Mouse (Mus musculus) megakaryocyte-erythroid progenitor cell, adult 5-6 weeks (primary cell): ENCODE data around the gene Faap20. TPM values are rescaled to one million over a fixed set of nuclear protein-coding genes. Genes with fewer than 3 reads are reported as not detected.
"Not testable (repeated sequence)": the region's sequence is repeated elsewhere in the genome, so short reads cannot be mapped to it uniquely, and the experiment has no call there.

Experiments used
- ATAC-seq: replicated peaks from 2 replicates; pipeline ENCODE4 v1.8.0; 2016; ENCODE audit warnings: mild to moderate bottlenecking, inconsistent platforms; ENCODE audit not compliant: severe bottlenecking, poor library complexity, low FRiP score, low TSS enrichment
- total RNA-seq, 2 experiments: library from RNA; stranded (forward) in 1 of 2; stranded (reverse) in 1 of 2; fragments of 200-1000, 215-1000 nt in 1 of 2; fragments of >200 nt in 1 of 2; fragmentation: Nextera tagmentation in 1 of 2; gene quantifications; 2 replicates each; pipeline ENCODE4 v1.2.3; 2014 to 2017

The Faap20 gene
- total RNA-seq, 2 experiments from 2014 or later = 16.8 to 41.4 TPM

GRCm38 (mm10) chr4:155242292-155242691, 7.3 kb upstream of the Faap20 start:
- no peak for ATAC-seq

- ATAC-seq = no peak
Measured at GRCm38 (mm10) chr4:155243233-155243632, 6.4 kb upstream of the Faap20 start.

- no peak for ATAC-seq
Measured at GRCm38 (mm10) chr4:155245770-155246492, 3.7 kb upstream of the Faap20 start.

- no peak for ATAC-seq
Measured at GRCm38 (mm10) chr4:155246691-155247105, 2.9 kb upstream of the Faap20 start.

GRCm38 (mm10) chr4:155248054-155248453, 1.5 kb upstream of the Faap20 start:
- ATAC-seq = not testable (repeated sequence)

- peak; percentile 84 for ATAC-seq
Measured at GRCm38 (mm10) chr4:155249257-155249647, 350 bp upstream of the Faap20 start.

- peak; percentile 12; the same call in 1 of the 2 replicates for ATAC-seq
Measured at GRCm38 (mm10) chr4:155250361-155251117, 937 bp downstream of the Faap20 start.

- no peak for ATAC-seq
Measured at GRCm38 (mm10) chr4:155251147-155251546, 1.5 kb downstream of the Faap20 start.

- no peak for ATAC-seq
Measured at GRCm38 (mm10) chr4:155252253-155252652, 2.7 kb downstream of the Faap20 start.

- no peak for ATAC-seq
Measured at GRCm38 (mm10) chr4:155264521-155265321, 15.1 kb downstream of the Faap20 start.

GRCm38 (mm10) chr4:155267047-155267543, 17.5 kb downstream of the Faap20 start:
- ATAC-seq = no peak

GRCm38 (mm10) chr4:155267639-155268175, 18.1 kb downstream of the Faap20 start:
- no peak for ATAC-seq

- ATAC-seq = peak; percentile 63; the same call in 1 of the 2 replicates
Measured at GRCm38 (mm10) chr4:155268382-155268781, 18.8 kb downstream of the Faap20 start.

GRCm38 (mm10) chr4:155274451-155274850, 24.8 kb downstream of the Faap20 start:
- no peak for ATAC-seq

GRCm38 (mm10) chr4:155274851-155275250, 25.2 kb downstream of the Faap20 start:
- no peak for ATAC-seq

- ATAC-seq = no peak
Measured at GRCm38 (mm10) chr4:155277963-155278362, 28.4 kb downstream of the Faap20 start.

GRCm38 (mm10) chr4:155279054-155279453, 29.5 kb downstream of the Faap20 start:
- ATAC-seq = no peak

GRCm38 (mm10) chr4:155279926-155280767, 30.5 kb downstream of the Faap20 start:
- ATAC-seq = no peak

- no peak for ATAC-seq
Measured at GRCm38 (mm10) chr4:155280768-155281121, 31.1 kb downstream of the Faap20 start.
